Mouse (Mus musculus) brain, embryonic 14.5 days (tissue): ENCODE data around the gene Tomm22. TPM values are rescaled to one million over a fixed set of nuclear protein-coding genes. Genes with fewer than 3 reads are reported as not detected.
A peak's percentile ranks its signal among the peaks of the same experiment; 100 is the strongest.

Experiments used
- DNase-seq: peaks from one replicate; pipeline ENCODE4 v3.0.0-alpha.2; 2011; ENCODE audit warnings: low read depth
- CTCF ChIP-seq: fragments of 200-500 bp; IDR thresholded peaks from 2 replicates; pipeline ENCODE4 v1.5.1; 2012; ENCODE audit warnings: inconsistent platforms, mild to moderate bottlenecking, moderate library complexity, borderline replicate concordance; ENCODE audit not compliant: insufficient read depth, insufficient read length; ENCODE audit errors: extremely low read depth
- POLR2A ChIP-seq: fragments of 200-500 bp; IDR thresholded peaks from 2 replicates; pipeline ENCODE4 v1.6.1; 2012; ENCODE audit warnings: mild to moderate bottlenecking, inconsistent platforms, borderline replicate concordance; ENCODE audit not compliant: poor library complexity, insufficient read depth, insufficient read length, severe bottlenecking; ENCODE audit errors: extremely low read depth
- polyA plus RNA-seq: library from polyadenylated mRNA; depleted of rRNA; stranded (reverse); fragments of >200 nt; gene quantifications from 2 replicates; pipeline ENCODE4 v1.2.3, GENCODE M21; 2012

Tomm22 gene
- polyA plus RNA-seq, 1 experiment = 114 TPM

GRCm38 (mm10) chr15:79686046-79686869 is 15.6 kb downstream of the Tomm22 start:
- DNase-seq = no peak
- TF ChIP-seq POLR2A = no peak
- TF ChIP-seq CTCF = no peak

GRCm38 (mm10) chr15:79687175-79687574 is 16.5 kb downstream of the Tomm22 start:
- DNase-seq = peak; percentile 53
- TF ChIP-seq POLR2A = no peak
- no peak for TF ChIP-seq CTCF

- TF ChIP-seq CTCF (no peak), POLR2A (peak; percentile 80)
- peak; percentile 96 for DNase-seq
Observed at GRCm38 (mm10) chr15:79687646-79688267, 17.1 kb downstream of the Tomm22 start, which contains the start of gene Josd1. TSS of gene Josd1 (minus strand) at chr15:79687919.

- no peak for DNase-seq
- TF ChIP-seq POLR2A (no peak), CTCF (no peak)
Observed at GRCm38 (mm10) chr15:79688268-79688956, 17.8 kb downstream of the Tomm22 start.

- TF ChIP-seq CTCF (no peak), POLR2A (no peak)
- no peak for DNase-seq
Observed at GRCm38 (mm10) chr15:79689662-79690425, 19.2 kb downstream of the Tomm22 start.

- peak; percentile 89 for TF ChIP-seq POLR2A
- TF ChIP-seq CTCF = no peak
- DNase-seq = peak; percentile 100
Observed at GRCm38 (mm10) chr15:79690426-79691022, 19.9 kb downstream of the Tomm22 start, which contains the start of gene Gtpbp1. TSS of gene Gtpbp1 (plus strand) at chr15:79690845.

GRCm38 (mm10) chr15:79691023-79691508 is 20.4 kb downstream of the Tomm22 start:
- DNase-seq = no peak
- TF ChIP-seq POLR2A = no peak
- no peak for TF ChIP-seq CTCF

GRCm38 (mm10) chr15:79692334-79692733 is 21.7 kb downstream of the Tomm22 start:
- TF ChIP-seq CTCF (no peak), POLR2A (no peak)

GRCm38 (mm10) chr15:79693740-79694139 is 23.1 kb downstream of the Tomm22 start:
- TF ChIP-seq POLR2A (no peak), CTCF (no peak)
- DNase-seq = no peak

More at GRCm38 (mm10) chr15:79692334-79692733, 21.7 kb downstream of the Tomm22 start:
- no peak for DNase-seq

- DNase-seq = no peak
- TF ChIP-seq CTCF = no peak
- no peak for TF ChIP-seq POLR2A
Observed at GRCm38 (mm10) chr15:79694512-79694911, 23.9 kb downstream of the Tomm22 start.

- no peak for TF ChIP-seq CTCF
- TF ChIP-seq POLR2A = no peak
- DNase-seq = no peak
Observed at GRCm38 (mm10) chr15:79695516-79695915, 24.9 kb downstream of the Tomm22 start.

- DNase-seq = no peak
- no peak for TF ChIP-seq CTCF
- TF ChIP-seq POLR2A = no peak
Observed at GRCm38 (mm10) chr15:79696508-79696907, 25.8 kb downstream of the Tomm22 start.

GRCm38 (mm10) chr15:79697011-79697410 is 26.4 kb downstream of the Tomm22 start:
- no peak for TF ChIP-seq CTCF
- peak; percentile 73 for DNase-seq
